Comparison of ENCODE assay signal across 16 mouse cellular contexts in the genomic region with DNA sequence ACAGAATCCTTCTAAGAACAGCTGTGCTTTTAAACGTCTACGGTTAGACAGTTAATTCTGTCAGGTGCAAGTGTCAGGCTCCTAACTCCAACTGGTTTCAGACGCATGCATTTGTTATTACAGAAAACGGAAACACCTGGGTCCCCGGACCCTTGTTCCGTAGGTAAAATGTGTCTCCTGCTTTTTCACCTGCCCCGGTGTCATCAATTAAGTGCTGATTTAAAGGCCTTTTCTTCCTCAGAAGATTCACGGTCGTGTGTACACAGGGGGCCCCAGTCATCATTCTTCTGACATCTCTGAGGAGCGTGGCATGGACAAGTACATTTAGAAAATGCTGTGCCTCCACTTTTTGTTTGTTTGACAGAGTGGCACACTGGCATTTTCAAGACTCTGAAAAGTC.
"Had no signal": no experiment of that assay in that cellular context is flagged by ENCODE, and none has a peak within 500 bp of the region (broad histone marks: within the 10 kb centered on the region; RNA-seq: fewer than 3 reads in every experiment).

No protein-coding gene starts in this region.

- H3K4me1 ChIP-seq: stomach, embryonic 15.5 days had no signal

- DNase-seq: retina, postnatal 1 day; right cerebral cortex, adult 18-20 months; right cerebral cortex, postnatal 14 days; right cerebral cortex, postnatal 25 days; right cerebral cortex, postnatal 4 days; spleen, adult 18-20 months; thymus, adult 18-20 months; thymus, adult 2 months; thymus, postnatal 14 days; thymus, postnatal 25 days; thymus, postnatal 36 days; thymus, postnatal 4 days had no signal

- H3K36me3 ChIP-seq: neural tube, embryonic 13.5 days; neural tube, embryonic 15.5 days; stomach, embryonic 15.5 days had no signal

- H3K27me3 ChIP-seq: neural tube, embryonic 13.5 days; neural tube, embryonic 15.5 days; stomach, embryonic 15.5 days had no signal

- H3K4me3 ChIP-seq: neural tube, embryonic 13.5 days; neural tube, embryonic 15.5 days; stomach, embryonic 15.5 days had no signal

- H3K9me3 ChIP-seq: neural tube, embryonic 13.5 days; neural tube, embryonic 15.5 days; stomach, embryonic 15.5 days had no signal

- H3K4me2 ChIP-seq: neural tube, embryonic 13.5 days; neural tube, embryonic 15.5 days; stomach, embryonic 15.5 days had no signal

- H3K9ac ChIP-seq: neural tube, embryonic 13.5 days; neural tube, embryonic 15.5 days; stomach, embryonic 15.5 days had no signal

- H3K27ac ChIP-seq: neural tube, embryonic 13.5 days; neural tube, embryonic 15.5 days; stomach, embryonic 15.5 days; stomach, postnatal 0 days had no signal
